Mouse (Mus musculus): ENCODE measurements around the gene Rpsa. TPM values are rescaled to one million over a fixed set of nuclear protein-coding genes. Genes with fewer than 3 reads are reported as not detected.

Rpsa gene
- polyA plus RNA-seq, 1 experiment: 1,388 TPM

- DNase-seq: no peak
- 71% methylated on average over 11 of the region's 11 CpGs for WGBS
- TF ChIP-seq CTCF (IDR thresholded peaks at IDR 0.05; ENCODE audit: insufficient read depth, low read length) (no peak), POLR2A (IDR thresholded peaks at IDR 0.05; ENCODE audit: borderline replicate concordance, extremely low read depth, low read depth, low read length) (no peak)
Measured at GRCm38 (mm10) chr9:120149222-120149828, 21.8 kb downstream of the Rpsa start, which contains the start of gene Mobp. Gene Mobp, plus strand, starts transcription at chr9:120149707.

GRCm38 (mm10) chr9:120151152-120151551 lies 23.7 kb downstream of the Rpsa start:
- no peaks in the 10 kb centered on the region for H3K4me1 ChIP-seq (ENCODE audit: control insufficient read depth, insufficient read depth, low read length)
- WGBS: 68% methylated on average over 5 of the region's 5 CpGs
- no peak for DNase-seq
- H3K4me3 ChIP-seq (replicated peaks; ENCODE audit: extremely low read depth, low read depth, low read length): no peak overlapping the region
- no peak for TF ChIP-seq POLR2A (IDR thresholded peaks at IDR 0.05; ENCODE audit: borderline replicate concordance, extremely low read depth, low read depth, low read length)
- no peak for TF ChIP-seq CTCF (IDR thresholded peaks at IDR 0.05; ENCODE audit: insufficient read depth, low read length)

More at GRCm38 (mm10) chr9:120149222-120149828, 21.8 kb downstream of the Rpsa start, which contains the start of gene Mobp:
- Histone ChIP-seq H3K4me3 (replicated peaks; ENCODE audit: extremely low read depth, low read depth, low read length) (no peak within 1 kb of the TSS), H3K4me1 (ENCODE audit: control insufficient read depth, insufficient read depth, low read length) (no peaks in the 10 kb centered on the region)

GRCm38 (mm10) chr9:120151906-120152399 lies 24.5 kb downstream of the Rpsa start:
- Histone ChIP-seq H3K4me1 (ENCODE audit: control insufficient read depth, insufficient read depth, low read length) (no peaks in the 10 kb centered on the region), H3K4me3 (replicated peaks; ENCODE audit: extremely low read depth, low read depth, low read length) (no peak overlapping the region)
- TF ChIP-seq POLR2A (IDR thresholded peaks at IDR 0.05; ENCODE audit: borderline replicate concordance, extremely low read depth, low read depth, low read length) (no peak), CTCF (IDR thresholded peaks at IDR 0.05; ENCODE audit: insufficient read depth, low read length) (no peak)
- 70% methylated on average over 12 of the region's 12 CpGs for WGBS
- no peak for DNase-seq

- no peak for TF ChIP-seq POLR2A (IDR thresholded peaks at IDR 0.05; ENCODE audit: borderline replicate concordance, extremely low read depth, low read depth, low read length)
- TF ChIP-seq CTCF (IDR thresholded peaks at IDR 0.05; ENCODE audit: insufficient read depth, low read length): no peak
Measured at GRCm38 (mm10) chr9:120158047-120158446, 30.6 kb downstream of the Rpsa start.

GRCm38 (mm10) chr9:120163862-120164261 lies 36.4 kb downstream of the Rpsa start:
- WGBS: 83% methylated on average over 16 of the region's 16 CpGs
- H3K4me3 ChIP-seq (replicated peaks; ENCODE audit: extremely low read depth, low read depth, low read length): no peak overlapping the region
- DNase-seq: no peak
- TF ChIP-seq POLR2A (IDR thresholded peaks at IDR 0.05; ENCODE audit: borderline replicate concordance, extremely low read depth, low read depth, low read length): no peak
- no peak for TF ChIP-seq CTCF (IDR thresholded peaks at IDR 0.05; ENCODE audit: insufficient read depth, low read length)
- no peaks in the 10 kb centered on the region for H3K4me1 ChIP-seq (ENCODE audit: control insufficient read depth, insufficient read depth, low read length)

More at GRCm38 (mm10) chr9:120158047-120158446, 30.6 kb downstream of the Rpsa start:
- H3K4me3 ChIP-seq (replicated peaks; ENCODE audit: extremely low read depth, low read depth, low read length): no peak overlapping the region
- DNase-seq: no peak
- H3K4me1 ChIP-seq (ENCODE audit: control insufficient read depth, insufficient read depth, low read length): no peaks in the 10 kb centered on the region
- 25% methylated on average over 4 of the region's 4 CpGs for WGBS

GRCm38 (mm10) chr9:120167826-120168225 lies 40.3 kb downstream of the Rpsa start:
- no peak for TF ChIP-seq CTCF (IDR thresholded peaks at IDR 0.05; ENCODE audit: insufficient read depth, low read length)
- no peak for TF ChIP-seq POLR2A (IDR thresholded peaks at IDR 0.05; ENCODE audit: borderline replicate concordance, extremely low read depth, low read depth, low read length)
- no peak for DNase-seq
- 57% methylated on average over 11 of the region's 11 CpGs for WGBS
- Histone ChIP-seq H3K4me3 (replicated peaks; ENCODE audit: extremely low read depth, low read depth, low read length) (no peak overlapping the region), H3K4me1 (ENCODE audit: control insufficient read depth, insufficient read depth, low read length) (no peaks in the 10 kb centered on the region)

GRCm38 (mm10) chr9:120171295-120171694 lies 43.8 kb downstream of the Rpsa start:
- TF ChIP-seq POLR2A (IDR thresholded peaks at IDR 0.05; ENCODE audit: borderline replicate concordance, extremely low read depth, low read depth, low read length): no peak
- TF ChIP-seq CTCF (IDR thresholded peaks at IDR 0.05; ENCODE audit: insufficient read depth, low read length): peak; percentile 65
- Histone ChIP-seq H3K4me1 (ENCODE audit: control insufficient read depth, insufficient read depth, low read length) (no peaks in the 10 kb centered on the region), H3K4me3 (replicated peaks; ENCODE audit: extremely low read depth, low read depth, low read length) (no peak overlapping the region)
- 29% methylated on average over 5 of the region's 5 CpGs for WGBS
- peak; percentile 44 for DNase-seq

GRCm38 (mm10) chr9:120174436-120175137 lies 47.1 kb downstream of the Rpsa start:
- WGBS: 86% methylated on average over 18 of the region's 18 CpGs
- TF ChIP-seq CTCF (IDR thresholded peaks at IDR 0.05; ENCODE audit: insufficient read depth, low read length) (no peak), POLR2A (IDR thresholded peaks at IDR 0.05; ENCODE audit: borderline replicate concordance, extremely low read depth, low read depth, low read length) (no peak)
- no peaks in the 10 kb centered on the region for H3K4me1 ChIP-seq (ENCODE audit: control insufficient read depth, insufficient read depth, low read length)

GRCm38 (mm10) chr9:120178813-120179212 lies 51.3 kb downstream of the Rpsa start:
- 73% methylated on average over 10 of the region's 10 CpGs for WGBS
- no peak for TF ChIP-seq POLR2A (IDR thresholded peaks at IDR 0.05; ENCODE audit: borderline replicate concordance, extremely low read depth, low read depth, low read length)
- DNase-seq: no peak
- H3K4me1 ChIP-seq (ENCODE audit: control insufficient read depth, insufficient read depth, low read length): no peaks in the 10 kb centered on the region
- H3K4me3 ChIP-seq (replicated peaks; ENCODE audit: extremely low read depth, low read depth, low read length): no peak overlapping the region

More at GRCm38 (mm10) chr9:120174436-120175137, 47.1 kb downstream of the Rpsa start:
- no peak overlapping the region for H3K4me3 ChIP-seq (replicated peaks; ENCODE audit: extremely low read depth, low read depth, low read length)
- no peak for DNase-seq

Other genes with a start within 250 kb of the Rpsa start
- gene Wdr48, start 232.8 kb upstream of the Rpsa start, polyA plus RNA-seq (2012; rRNA removed): 35.9 and 47.3 TPM in 2 replicates
- gene Gorasp1, start 190.1 kb upstream of the Rpsa start, polyA plus RNA-seq (2012; rRNA removed): 15.7 and 16.2 TPM in 2 replicates
- 9.5 and 11.4 TPM in 2 replicates for gene Ttc21a, start 190.1 kb upstream of the Rpsa start, polyA plus RNA-seq (2012; rRNA removed)
- 53.3 and 110 TPM in 2 replicates for gene Csrnp1, start 143.0 kb upstream of the Rpsa start, polyA plus RNA-seq (2012; rRNA removed)
- 0.62 and 2.7 TPM in 2 replicates for gene Xirp1, start 104.1 kb upstream of the Rpsa start, polyA plus RNA-seq (2012; rRNA removed)
- 8.4 and 10.9 TPM in 2 replicates for gene Cx3cr1, start 57.8 kb upstream of the Rpsa start, polyA plus RNA-seq (2012; rRNA removed)
- 1.3 and 1.5 TPM in 2 replicates for gene Ccr8, start 35.6 kb upstream of the Rpsa start, polyA plus RNA-seq (2012; rRNA removed)
- 34.2 and 41.9 TPM in 2 replicates for gene Slc25a38, start 17.3 kb upstream of the Rpsa start, polyA plus RNA-seq (2012; rRNA removed)
- gene Mobp, start 22.0 kb downstream of the Rpsa start, polyA plus RNA-seq (2012; rRNA removed): not detected in 2 replicates
- 5.9 and 9.0 TPM in 2 replicates for gene Myrip, start 173.8 kb downstream of the Rpsa start, polyA plus RNA-seq (2012; rRNA removed)

All from lung, adult 2 months (tissue).